Mouse (Mus musculus): ENCODE results near the gene Gm20883.
"Not testable (repeated sequence)": the region's sequence is repeated elsewhere in the genome, so short reads cannot be mapped to it uniquely, and the experiment has no call there.

Gm20883 gene

DNA sequence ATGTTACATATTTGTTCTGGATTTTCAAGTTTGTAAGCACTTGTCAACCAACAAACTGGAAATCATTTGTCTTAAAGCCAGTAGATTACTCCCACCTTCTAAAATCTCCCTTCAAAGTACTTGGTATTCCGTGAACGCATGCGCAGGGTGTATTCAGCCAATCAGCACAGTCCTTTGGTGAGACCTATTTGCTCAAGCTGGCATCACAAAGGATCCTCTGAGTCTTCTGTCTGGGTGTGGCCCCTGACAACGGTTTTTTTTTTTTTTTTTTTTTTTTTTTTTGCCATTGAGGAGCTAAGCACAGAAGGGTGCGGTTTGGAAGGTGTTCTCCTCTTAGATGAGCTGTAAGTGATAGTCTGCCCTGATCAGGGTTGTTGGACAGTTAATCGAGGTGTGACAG, at the start of gene Gm20883:
TSS of gene Gm20883 (plus strand) at position 301 of the 400 bp plus-strand sequence.
- DNase-seq, result not testable (repeated sequence)

All from cerebellum, postnatal 14 days (tissue).